Mouse (Mus musculus) adrenal gland, postnatal 25 days (tissue): Measurements from ENCODE around the gene Fbxo34. TPM values are rescaled to one million over a fixed set of nuclear protein-coding genes. Genes with fewer than 3 reads are reported as not detected.

Experiments used
- DNase-seq: peaks from one replicate; pipeline ENCODE4 v3.0.0; 2021; ENCODE audit warnings: mixed read lengths
- total RNA-seq: library from RNA; stranded (reverse); gene quantifications from 2 replicates; pipeline ENCODE4 v1.2.3, GENCODE M21; 2021

Gene Fbxo34
- total RNA-seq, 1 experiment from 2014 or later: 25.3 TPM

- peak; percentile 61 for DNase-seq
Observed at GRCm38 (mm10) chr14:47472743-47473546, 22.7 kb downstream of the Fbxo34 start.

GRCm38 (mm10) chr14:47473891-47474290 is 23.7 kb downstream of the Fbxo34 start:
- DNase-seq: no peak

- DNase-seq: no peak
Observed at GRCm38 (mm10) chr14:47474571-47475254, 24.5 kb downstream of the Fbxo34 start.

GRCm38 (mm10) chr14:47476266-47476665 is 26.0 kb downstream of the Fbxo34 start:
- DNase-seq: no peak

- DNase-seq: no peak
Observed at GRCm38 (mm10) chr14:47477711-47478110, 27.5 kb downstream of the Fbxo34 start.

GRCm38 (mm10) chr14:47482200-47482599 is 32.0 kb downstream of the Fbxo34 start:
- DNase-seq: no peak

GRCm38 (mm10) chr14:47483099-47483498 is 32.9 kb downstream of the Fbxo34 start:
- DNase-seq: no peak

- no peak for DNase-seq
Observed at GRCm38 (mm10) chr14:47488732-47489131, 38.5 kb downstream of the Fbxo34 start.

- no peak for DNase-seq
Observed at GRCm38 (mm10) chr14:47489310-47490097, 39.3 kb downstream of the Fbxo34 start.

GRCm38 (mm10) chr14:47490732-47491131 is 40.5 kb downstream of the Fbxo34 start:
- no peak for DNase-seq

GRCm38 (mm10) chr14:47493592-47494361 is 43.6 kb downstream of the Fbxo34 start:
- DNase-seq: no peak

GRCm38 (mm10) chr14:47495951-47496350 is 45.7 kb downstream of the Fbxo34 start:
- DNase-seq: no peak

GRCm38 (mm10) chr14:47497166-47497565 is 46.9 kb downstream of the Fbxo34 start:
- no peak for DNase-seq

- no peak for DNase-seq
Observed at GRCm38 (mm10) chr14:47498632-47499031, 48.4 kb downstream of the Fbxo34 start.

- DNase-seq: no peak
Observed at GRCm38 (mm10) chr14:47504036-47504435, 53.8 kb downstream of the Fbxo34 start.

GRCm38 (mm10) chr14:47506676-47507075 is 56.5 kb downstream of the Fbxo34 start:
- DNase-seq: no peak

- no peak for DNase-seq
Observed at GRCm38 (mm10) chr14:47508035-47508434, 57.8 kb downstream of the Fbxo34 start.

- DNase-seq: no peak
Observed at GRCm38 (mm10) chr14:47510244-47510643, 60.0 kb downstream of the Fbxo34 start.

- DNase-seq: no peak
Observed at GRCm38 (mm10) chr14:47513606-47514005, 63.4 kb downstream of the Fbxo34 start.

GRCm38 (mm10) chr14:47514816-47515453 is 64.7 kb downstream of the Fbxo34 start:
- DNase-seq: peak; percentile 24

GRCm38 (mm10) chr14:47515636-47516035 is 65.4 kb downstream of the Fbxo34 start:
- DNase-seq: no peak
